Mouse (Mus musculus): ENCODE measurements around the gene Ints6.

- TF ChIP-seq GATA1 (IDR thresholded peaks at IDR 0.05; ENCODE audit: borderline replicate concordance, low read length), result no peak
- TF ChIP-seq FLI1 (IDR thresholded peaks at IDR 0.05; ENCODE audit: low read length), result no peak
Observed at GRCm38 (mm10) chr14:62780520-62781316, 19.7 kb upstream of the Ints6 start.

Measured in megakaryocyte, embryonic 14.5 days (primary cell).